Mouse (Mus musculus) kidney, postnatal 25 days (tissue): ENCODE measurements at regions not wholly inside any gene's neighbourhood (a gene's known extent, or its start where the extent isn't known, plus 50 kb on each side); places are given as distances from the start of the nearest gene placed in this dataset.

ENCODE experiments used
- DNase-seq, 2 experiments: peaks; one replicate each; pipeline ENCODE4 v3.0.0; 2021; ENCODE audit warnings: mixed read lengths in 2 of 2

DNA sequence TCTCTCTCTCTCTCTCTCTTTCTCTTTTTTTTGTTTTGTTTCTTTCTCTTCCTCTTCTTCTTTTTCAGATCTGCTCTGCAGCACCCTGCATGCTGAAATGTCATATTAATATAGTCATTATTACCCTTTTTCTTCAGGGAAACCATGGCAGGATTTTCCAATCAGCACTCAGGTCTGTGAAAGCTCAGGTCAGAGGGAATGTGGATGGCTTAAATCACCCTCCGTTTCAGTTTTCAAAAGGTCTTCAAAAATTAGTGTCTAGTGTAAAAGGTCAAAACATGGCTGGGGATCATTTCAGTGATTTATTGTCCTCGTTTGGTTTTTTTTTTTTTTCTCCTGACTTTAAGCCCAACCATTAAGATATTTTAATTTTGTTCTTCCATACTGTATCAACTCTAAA lies 261.5 kb downstream of the Nr2f2 start:
- DNase-seq: no peak

GRCm38 (mm10) chr7:70104486-70104885 lies 262.0 kb downstream of the Nr2f2 start:
- DNase-seq: no peak

GRCm38 (mm10) chr7:70103680-70104079 lies 262.9 kb downstream of the Nr2f2 start:
- no peak for DNase-seq

DNA sequence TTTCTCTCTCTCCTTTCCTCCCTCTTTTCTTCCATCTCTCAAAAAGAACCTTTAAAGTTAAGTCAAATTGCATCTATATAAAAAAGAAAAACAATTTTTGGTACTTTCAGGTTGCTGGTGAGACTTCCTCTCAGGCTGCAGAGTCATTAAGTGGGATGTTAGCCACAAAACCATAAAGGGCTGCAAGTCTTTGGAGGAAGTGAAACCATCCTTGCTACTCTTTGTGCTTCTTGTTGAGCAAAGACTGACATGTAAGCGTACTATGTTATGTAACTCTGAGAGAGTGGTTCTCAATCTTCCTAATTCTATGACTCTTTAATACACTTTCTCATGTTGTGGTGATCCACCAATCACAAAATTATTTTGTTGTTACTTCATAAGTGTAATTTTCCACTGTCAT lies 267.5 kb downstream of the Nr2f2 start:
- no peak for DNase-seq

- no peak for DNase-seq
These were observed 272.4 kb downstream of the Nr2f2 start for GRCm38 (mm10) chr7:70093916-70094784.

DNA sequence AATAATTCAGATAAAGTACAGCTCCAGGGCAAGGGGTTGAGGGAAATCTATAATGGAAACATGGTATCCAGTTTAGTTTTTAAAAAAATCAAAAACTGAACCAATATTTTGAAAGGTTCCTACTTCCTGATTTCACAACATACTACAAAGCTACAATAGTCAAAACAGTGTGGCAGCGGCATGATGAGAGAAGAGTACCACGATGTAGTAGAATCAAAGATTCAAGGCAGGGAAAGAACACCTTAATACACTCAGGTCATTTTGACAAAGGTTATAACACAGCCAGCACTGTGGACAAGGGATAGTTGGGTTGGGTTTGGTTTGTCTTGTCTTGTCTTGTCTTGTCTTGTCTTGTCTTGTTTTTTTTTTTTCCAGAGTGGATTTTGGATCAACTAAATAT lies 274.4 kb downstream of the Nr2f2 start:
- DNase-seq: no peak

GRCm38 (mm10) chr7:70089121-70089520 lies 277.4 kb downstream of the Nr2f2 start:
- DNase-seq: no peak

DNA sequence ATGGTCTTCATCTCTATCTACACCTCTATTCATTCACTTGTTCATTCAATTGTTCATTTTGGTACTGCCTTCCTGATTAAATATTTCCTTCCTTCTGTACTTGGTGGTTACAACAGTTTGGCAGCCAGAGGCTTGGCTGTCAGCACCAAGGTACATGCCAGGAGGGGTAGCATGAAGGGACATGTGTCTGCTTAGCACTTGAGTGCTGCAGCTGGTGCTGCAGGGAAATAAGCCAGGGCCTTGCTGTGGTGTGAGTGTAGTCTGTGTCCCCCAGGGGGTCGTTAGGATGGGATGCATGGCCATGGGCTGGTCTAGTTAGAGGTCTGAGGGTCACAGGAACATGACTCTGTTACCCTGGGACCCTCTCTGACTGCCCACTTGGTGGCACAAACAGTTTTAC lies 296.9 kb downstream of the Nr2f2 start:
- DNase-seq: no peak

- DNase-seq: no peak
These were observed 298.5 kb downstream of the Nr2f2 start for GRCm38 (mm10) chr7:70067828-70068719.

DNA sequence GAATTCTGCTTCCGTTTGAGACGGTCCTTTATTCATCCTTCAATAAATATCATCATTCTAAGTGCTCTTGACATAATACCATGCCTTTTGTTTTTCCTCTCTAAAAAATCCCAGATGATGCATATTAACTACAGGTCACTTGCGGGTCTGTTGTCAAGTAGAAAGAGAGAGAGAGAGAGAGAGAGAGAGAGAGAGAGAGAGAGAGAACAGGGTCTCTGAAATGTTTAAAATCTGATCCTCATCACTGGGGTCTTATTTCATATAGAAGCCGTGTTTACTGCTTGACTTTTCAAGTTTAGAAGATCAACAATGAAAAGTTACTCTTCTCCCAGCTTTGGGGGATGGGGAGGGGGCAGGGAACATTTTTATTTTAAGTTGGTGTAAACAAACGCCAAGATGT lies 299.5 kb downstream of the Nr2f2 start:
- DNase-seq: no peak

GRCm38 (mm10) chr7:70066448-70066847 lies 300.1 kb downstream of the Nr2f2 start:
- DNase-seq: no peak

DNA sequence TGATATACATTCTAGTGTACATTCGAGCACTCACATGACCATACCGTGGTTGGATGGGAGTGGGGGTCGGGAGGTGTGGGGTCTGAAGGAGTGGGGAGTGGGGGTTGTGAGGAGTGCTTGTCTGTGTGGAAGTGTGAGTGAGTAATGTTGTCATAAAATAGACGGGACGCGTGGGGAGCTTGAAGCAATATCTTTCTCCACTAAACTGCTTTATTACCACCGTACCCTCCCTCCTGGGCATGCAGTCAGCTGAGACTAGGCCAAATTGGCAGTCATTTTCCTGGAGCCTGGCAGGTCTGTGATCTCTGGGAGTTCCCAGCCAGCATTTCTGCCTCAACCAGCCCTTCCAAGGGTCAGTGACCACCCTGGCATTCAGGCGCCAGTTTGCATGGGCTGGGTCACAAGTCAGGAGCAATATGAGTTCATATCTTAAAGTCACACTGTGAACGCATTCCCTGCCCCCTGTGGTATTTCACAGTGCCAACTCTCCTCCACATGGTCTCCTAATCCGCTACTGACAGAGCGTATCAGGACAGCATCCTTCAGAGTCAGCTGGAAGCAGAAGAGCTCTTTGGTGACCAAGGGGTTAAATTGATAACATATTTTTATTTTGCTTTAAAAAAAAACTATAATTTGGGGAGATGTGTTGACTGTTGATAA lies 300.9 kb downstream of the Nr2f2 start:
- peak; percentile 8 to 47 for DNase-seq

GRCm38 (mm10) chr7:70047415-70047753 lies 319.2 kb downstream of the Nr2f2 start:
- no peak for DNase-seq

DNA sequence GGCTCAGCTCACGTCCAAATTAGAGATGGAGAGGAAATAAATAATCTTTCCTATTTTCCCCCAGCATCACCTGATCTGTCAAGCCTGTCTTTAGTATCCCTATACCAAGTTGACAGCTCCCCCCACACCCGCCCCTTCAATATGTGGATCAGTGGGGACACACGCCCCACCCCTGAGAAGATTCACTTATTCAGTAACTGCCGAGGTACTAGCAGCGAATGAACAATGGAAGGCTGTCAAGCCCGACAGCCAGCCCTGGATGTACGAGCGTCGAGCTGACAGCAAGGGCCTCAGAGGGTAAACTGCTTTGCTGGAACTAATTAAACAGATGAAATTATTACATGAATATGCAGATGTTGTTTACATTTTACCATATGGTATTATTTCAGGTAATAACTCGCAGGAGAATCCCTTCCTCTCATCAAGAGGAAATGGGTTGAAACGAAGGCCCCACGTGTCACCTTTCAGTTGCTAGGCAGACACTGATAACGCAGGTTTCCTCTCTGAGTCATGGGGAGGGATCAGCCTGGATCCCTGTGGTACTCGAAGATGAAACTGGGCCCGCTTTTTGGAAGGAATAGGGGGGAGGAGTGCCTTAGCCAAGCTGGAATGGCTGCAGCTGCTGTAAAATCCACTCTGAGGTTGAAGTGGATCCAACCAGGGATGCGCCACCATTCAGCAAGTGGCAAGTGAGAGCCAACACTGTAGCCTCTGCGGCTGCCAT lies 319.7 kb downstream of the Nr2f2 start:
- DNase-seq: no peak

GRCm38 (mm10) chr7:70037011-70037410 lies 329.5 kb downstream of the Nr2f2 start:
- no peak for DNase-seq

DNA sequence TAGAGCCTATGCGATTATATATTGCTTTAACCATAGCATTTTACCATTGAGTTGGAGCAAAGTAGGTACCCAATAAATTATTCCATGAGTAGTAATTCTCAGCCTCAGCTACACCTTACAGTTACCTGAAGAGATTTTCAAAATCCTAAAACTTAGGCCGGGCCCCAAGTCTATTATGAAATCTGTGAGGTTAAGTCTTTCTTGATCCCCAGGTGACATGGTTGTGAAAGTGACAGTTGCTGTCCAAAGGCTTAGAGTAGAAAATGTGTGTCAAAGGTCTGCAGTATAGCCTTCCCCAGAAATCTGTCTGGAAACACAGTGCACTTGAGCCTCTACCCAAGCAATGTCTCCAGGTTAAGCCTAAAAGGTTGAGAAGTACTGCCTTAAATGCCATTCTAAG lies 333.7 kb downstream of the Nr2f2 start:
- DNase-seq: no peak

DNA sequence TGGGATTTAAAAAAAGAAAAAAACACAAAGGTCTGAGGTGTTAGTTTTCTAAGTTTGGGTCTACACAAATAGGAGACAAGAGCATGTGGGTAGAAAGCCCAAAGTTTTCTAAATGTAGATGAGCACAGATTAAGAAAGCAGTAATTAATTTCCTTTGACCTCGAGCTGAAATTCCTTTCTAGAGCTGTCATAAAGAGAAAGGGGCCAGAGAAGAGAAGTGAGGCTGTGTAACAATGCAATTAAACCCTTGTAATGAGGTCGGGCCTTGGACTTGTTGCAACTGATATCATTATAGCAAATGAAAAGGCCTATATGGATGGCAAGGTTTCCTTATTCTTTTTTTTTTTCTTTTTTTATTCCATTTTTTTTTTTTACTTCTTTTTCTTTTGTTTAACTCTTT lies 337.2 kb downstream of the Nr2f2 start:
- DNase-seq: no peak

DNA sequence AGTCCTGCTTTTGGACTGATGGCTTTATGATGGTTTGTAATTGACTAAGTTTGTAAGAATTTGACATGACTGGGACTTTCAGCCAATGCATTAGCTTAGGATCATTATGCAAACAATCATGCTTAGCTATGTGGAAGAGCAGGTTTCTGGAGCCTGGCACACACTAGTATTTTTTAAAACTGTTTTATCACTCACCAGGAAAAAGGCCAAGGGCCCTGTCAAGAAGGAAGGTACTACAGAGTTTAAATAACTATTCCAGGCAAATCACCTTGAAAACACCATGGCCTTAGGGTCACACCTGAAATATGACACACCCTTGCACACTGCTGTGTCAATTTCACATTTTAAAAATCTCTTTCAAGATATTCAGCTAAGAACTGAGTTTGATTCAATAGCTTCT lies 341.0 kb downstream of the Nr2f2 start:
- DNase-seq: no peak

DNA sequence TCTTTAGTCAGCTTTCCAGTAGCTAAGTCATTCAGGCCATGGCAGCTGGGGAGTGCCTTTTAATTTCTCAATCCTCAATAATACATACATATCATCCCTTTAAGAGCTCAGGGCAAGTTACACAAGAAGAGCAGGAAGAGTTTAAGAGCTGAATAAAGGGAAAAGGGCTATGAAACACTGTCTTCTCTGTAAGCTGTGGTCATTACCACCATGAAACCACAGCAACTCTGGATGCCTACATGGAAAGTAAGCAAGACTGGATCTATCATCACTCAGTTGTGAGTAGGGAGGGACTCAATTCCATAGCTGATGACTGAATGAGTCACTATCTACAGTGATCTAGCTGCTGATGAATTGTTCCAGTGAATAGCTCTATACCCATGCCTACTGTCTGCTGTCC lies 349.9 kb downstream of the Nr2f2 start:
- DNase-seq: no peak

DNA sequence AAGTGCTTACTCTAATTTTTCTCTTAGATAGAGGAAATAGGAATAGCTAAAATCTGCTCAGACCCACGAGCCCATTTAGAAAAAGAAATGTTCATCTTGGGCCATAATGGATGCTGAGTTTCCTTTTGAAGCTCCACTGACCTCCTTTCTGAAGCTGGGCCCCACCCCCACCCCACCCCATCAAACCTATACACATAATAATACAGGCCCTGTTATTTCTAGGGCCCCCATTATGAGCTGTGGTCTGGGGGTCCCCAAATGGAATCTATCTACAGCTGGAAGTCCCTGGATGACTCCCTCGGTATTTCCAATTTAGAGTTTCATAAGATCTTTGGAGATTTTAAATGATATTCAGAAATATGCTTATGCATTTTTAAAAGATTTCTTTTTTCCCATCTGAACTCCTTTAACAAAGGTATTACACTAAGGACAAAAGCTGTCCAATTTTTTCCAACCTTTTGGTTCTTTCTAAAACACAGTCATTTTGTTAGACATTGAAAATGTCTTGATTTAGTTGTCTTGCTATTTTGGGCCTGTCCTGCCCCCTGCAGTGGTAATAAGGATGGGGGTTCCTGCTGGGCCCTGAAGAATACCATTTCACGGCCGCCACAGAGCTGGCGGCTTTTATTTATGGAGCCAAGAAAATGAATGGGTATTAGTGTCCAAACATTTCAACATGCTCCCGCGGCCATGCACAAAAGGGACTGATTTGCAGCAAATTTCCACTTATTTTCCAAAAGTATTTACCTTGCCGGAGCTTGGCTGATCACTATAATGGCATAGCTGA lies 363.1 kb downstream of the Nr2f2 start:
- DNase-seq: no peak

GRCm38 (mm10) chr7:69998756-69999155 lies 367.8 kb downstream of the Nr2f2 start:
- no peak for DNase-seq
